In the genomic region with DNA sequence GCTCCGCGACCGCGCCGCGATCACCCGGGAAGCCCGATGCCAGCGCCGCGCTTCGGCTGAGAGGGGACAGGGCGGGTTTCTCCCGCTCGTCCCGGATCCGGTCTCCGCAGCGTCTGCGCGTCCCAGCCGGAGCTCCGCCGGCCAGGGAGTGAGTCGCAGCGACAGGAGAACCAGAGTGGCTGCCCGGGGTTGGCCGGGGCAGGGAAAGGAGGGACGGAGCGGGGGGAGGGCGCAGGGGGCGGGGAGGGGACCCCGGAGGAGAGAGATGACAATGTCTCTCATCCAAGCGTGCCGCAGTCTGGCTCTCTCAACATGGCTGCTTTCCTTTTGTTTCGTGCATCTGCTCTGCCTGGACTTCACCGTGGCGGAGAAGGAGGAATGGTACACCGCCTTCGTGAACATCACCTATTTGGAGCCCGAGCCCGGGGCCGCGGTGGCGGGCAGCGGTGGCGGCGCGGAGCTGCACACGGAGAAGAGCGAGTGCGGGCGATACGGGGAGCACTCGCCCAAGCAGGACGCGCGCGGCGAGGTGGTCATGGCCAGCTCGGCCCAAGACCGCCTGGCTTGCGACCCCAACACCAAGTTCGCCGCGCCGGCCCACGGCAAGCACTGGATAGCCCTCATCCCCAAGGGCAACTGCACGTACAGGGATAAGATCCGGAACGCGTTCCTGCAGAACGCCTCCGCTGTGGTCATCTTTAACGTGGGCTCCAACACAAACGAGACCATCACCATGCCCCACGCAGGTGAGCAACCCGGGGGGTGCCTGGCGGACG, we compare ENCODE assay signal across 8 mouse cellular contexts. TPM values are rescaled to one million over a fixed set of nuclear protein-coding genes. Genes with fewer than 3 reads are reported as not detected.
DNase-seq lines count a peak whose midpoint lies in the region; ATAC-seq lines count a peak whose summit lies in the region.

No protein-coding gene starts in this region.

- H3K4me3 ChIP-seq in hindbrain, embryonic 11.5 days (ENCODE audit: low read depth, low read length): peak overlapping the region; percentile 66
- peak overlapping the region; percentile 82 for H3K4me3 ChIP-seq in macrophage (ENCODE audit: inconsistent target)

- H3K9ac ChIP-seq in hindbrain, embryonic 11.5 days (ENCODE audit: low read depth, low read length): peak overlapping the region; percentile 93

- peak; percentile 73 for DNase-seq in MN1 (ENCODE audit: low spot score)
- DNase-seq in cerebellum, adult 18-20 months: peak; percentile 68 to 80
- peak; percentile 41 for DNase-seq in forelimb bud, embryonic 11.5 days (ENCODE audit: low read depth, low spot score)
- DNase-seq in hindbrain, embryonic 11.5 days (ENCODE audit: low spot score): peak; percentile 76
- peak; percentile 56 to 66 for DNase-seq in left cerebral cortex, adult 18-20 months (ENCODE audit: low spot score in 2 of 2)
- DNase-seq in right cerebral cortex, postnatal 10 days (ENCODE audit: low spot score in 2 of 2): peak; percentile 67 to 70
- peak; percentile 40 for DNase-seq in yolk sac, embryonic 10.5 days (ENCODE audit: low spot score)

- WGBS in hindbrain, embryonic 11.5 days: under 1% methylated on average over 61 of the region's 80 CpGs
- WGBS in macrophage (ENCODE audit: missing documents): 1% methylated on average over 76 of the region's 80 CpGs

- no peaks in the 10 kb centered on the region for H3K36me3 ChIP-seq in hindbrain, embryonic 11.5 days (ENCODE audit: control insufficient read depth, insufficient read depth, low read length)
- no peaks in the 10 kb centered on the region for H3K36me3 ChIP-seq in macrophage (ENCODE audit: inconsistent target)

- H3K4me1 ChIP-seq in hindbrain, embryonic 11.5 days (replicated peaks; ENCODE audit: control insufficient read depth, insufficient read depth, low read length): no peaks in the 10 kb centered on the region

- H3K27ac ChIP-seq in hindbrain, embryonic 11.5 days (ENCODE audit: low read depth, low read length): peak overlapping the region; percentile 73
- peak overlapping the region; percentile 46 for H3K27ac ChIP-seq in macrophage

- peak overlapping the region; percentile 83 for H3K4me2 ChIP-seq in hindbrain, embryonic 11.5 days (replicated peaks; ENCODE audit: low read depth, low read length)

- H3K79me2 ChIP-seq in macrophage (ENCODE audit: inconsistent target): peaks cover 46% of the 10 kb centered on the region

- peak; percentile 85 for ATAC-seq in hindbrain, embryonic 11.5 days (ENCODE audit: low FRiP score)

- H3K9me3 ChIP-seq in hindbrain, embryonic 11.5 days (ENCODE audit: control insufficient read depth, low read length): no peaks in the 10 kb centered on the region

- no peaks in the 10 kb centered on the region for H3K27me3 ChIP-seq in hindbrain, embryonic 11.5 days (ENCODE audit: control insufficient read depth, insufficient read depth, low read length)

RNA-seq across cellular contexts. Expression of a gene that starts 0.8 kb away (rescaled TPM):
- 2.3 and 2.4 TPM in 2 replicates for polyA plus RNA-seq in hindbrain, embryonic 11.5 days (2014; fragmentation: Nextera tagmentation; extraction: Ambion mirVana)
- 10 to 100 TPM; 43.1 to 45.3 TPM for total RNA-seq in left cerebral cortex, adult 18-20 months (2021)
- 100 to 1,000 TPM in 10 of 26 experiments, 10 to 100 TPM in 15, 1 to 10 TPM in 1; 3.3 to 256 (median 56.5) TPM for total RNA-seq in macrophage (2018; cell fraction: chromatin; rRNA removed)
- total RNA-seq in macrophage (2018; cell fraction: cytosol; rRNA removed): 10 to 100 TPM in 22 of 26 experiments, 1 to 10 TPM in 4; 8.3 to 72.7 (median 27.6) TPM
- total RNA-seq in macrophage (2018; cell fraction: nucleus; rRNA removed): 100 to 1,000 TPM in 8 of 26 experiments, 10 to 100 TPM in 16, 1 to 10 TPM in 2; 9.0 to 221 (median 42.9) TPM
- 23.6 to 35.2 TPM (median 25.7 TPM) in 3 replicates for polyA plus RNA-seq in macrophage (2018)

Comparison
In these comparisons a context has a peak if more than half of its experiments do, and no peak if none do; other contexts are left out.
1. Peak in every context shown above with its lines: DNase-seq, ATAC-seq, H3K4me3 ChIP-seq and H3K27ac ChIP-seq.